Mouse (Mus musculus): ENCODE data around the gene Tnpo1.

Gene Tnpo1

GRCm38 (mm10) chr13:98924897-98925485 lies 1.2 kb downstream of the Tnpo1 start:
- DNase-seq: no peak

GRCm38 (mm10) chr13:98922806-98923205 lies 3.4 kb downstream of the Tnpo1 start:
- no peak for DNase-seq

GRCm38 (mm10) chr13:98921276-98921675 lies 4.9 kb downstream of the Tnpo1 start:
- no peak for DNase-seq

DNA sequence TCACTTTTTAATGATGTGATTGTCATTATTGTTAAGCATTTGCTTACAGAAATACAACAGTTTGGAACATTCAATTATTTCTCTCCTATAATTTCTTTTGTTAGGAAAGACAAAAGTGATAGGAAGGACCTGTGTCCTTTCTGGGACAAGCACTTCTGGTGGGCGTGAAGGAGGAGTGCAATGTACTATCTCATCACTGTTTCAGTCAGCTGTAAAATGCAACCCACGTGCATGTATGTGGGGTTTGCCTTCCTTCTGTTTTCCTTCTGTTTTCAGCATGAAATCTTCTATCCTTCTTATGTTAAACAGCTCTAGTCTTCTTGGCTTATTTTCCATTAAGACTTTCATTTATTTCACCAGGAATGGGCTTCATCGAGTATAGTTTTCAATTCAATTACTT lies 5.9 kb downstream of the Tnpo1 start:
- no peak for DNase-seq

DNA sequence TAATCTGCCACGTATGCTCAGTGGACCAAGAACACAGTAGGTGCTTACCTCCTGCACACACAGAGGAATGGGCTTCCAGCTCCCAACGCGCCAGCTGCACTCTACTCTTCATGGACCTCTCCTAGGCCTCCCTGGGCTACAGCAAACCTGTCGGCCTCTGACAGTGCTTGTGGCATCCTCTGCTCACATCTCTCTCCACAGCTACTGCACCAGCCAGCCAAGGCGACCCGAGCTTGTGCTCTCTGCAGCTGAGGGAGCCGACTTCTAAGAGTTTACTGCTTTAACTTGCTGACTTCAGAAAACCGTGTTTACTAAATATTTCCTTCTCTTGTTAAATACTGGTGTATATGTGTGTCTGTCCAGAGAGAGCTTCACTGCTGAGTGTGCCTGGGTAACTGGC lies 6.5 kb downstream of the Tnpo1 start:
- DNase-seq: no peak

DNA sequence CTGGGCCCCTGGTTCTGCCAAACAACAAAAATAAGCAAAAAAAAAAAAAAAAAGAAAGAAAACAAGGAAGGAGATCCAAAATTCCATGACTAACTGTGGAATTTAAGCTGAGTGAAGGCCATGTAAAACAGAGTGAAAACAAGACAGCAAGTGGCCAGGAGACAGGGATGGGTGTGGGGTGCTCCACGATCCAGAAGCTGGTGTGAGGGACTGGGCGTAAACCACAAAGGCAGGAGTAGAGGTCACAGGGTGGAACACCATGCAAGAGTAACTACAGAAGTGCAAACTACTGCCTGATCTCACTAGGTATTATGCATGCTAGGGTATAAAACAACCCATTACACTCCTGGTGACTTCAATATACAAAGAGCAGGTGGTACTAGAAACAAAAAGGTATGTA lies 8.3 kb downstream of the Tnpo1 start:
- no peak for DNase-seq

DNA sequence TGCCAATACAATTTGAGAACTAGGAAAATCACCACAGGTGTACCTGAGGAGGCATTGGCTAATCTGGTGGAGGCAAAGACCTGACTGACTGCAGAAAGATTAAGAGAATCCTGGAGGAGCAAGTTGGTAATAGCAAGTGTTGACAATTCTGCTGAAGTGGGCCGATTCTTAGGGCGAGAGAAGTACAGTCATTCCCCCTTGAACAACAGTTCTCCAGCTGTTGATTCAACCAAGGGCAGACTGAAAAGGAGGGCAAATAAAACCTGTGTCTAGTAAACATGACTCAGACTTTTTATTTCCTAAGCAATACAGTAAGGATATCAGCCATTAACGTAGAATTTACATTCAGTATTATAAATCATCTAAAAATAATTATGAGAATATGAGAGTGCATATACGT lies 10.6 kb downstream of the Tnpo1 start:
- no peak for DNase-seq

DNA sequence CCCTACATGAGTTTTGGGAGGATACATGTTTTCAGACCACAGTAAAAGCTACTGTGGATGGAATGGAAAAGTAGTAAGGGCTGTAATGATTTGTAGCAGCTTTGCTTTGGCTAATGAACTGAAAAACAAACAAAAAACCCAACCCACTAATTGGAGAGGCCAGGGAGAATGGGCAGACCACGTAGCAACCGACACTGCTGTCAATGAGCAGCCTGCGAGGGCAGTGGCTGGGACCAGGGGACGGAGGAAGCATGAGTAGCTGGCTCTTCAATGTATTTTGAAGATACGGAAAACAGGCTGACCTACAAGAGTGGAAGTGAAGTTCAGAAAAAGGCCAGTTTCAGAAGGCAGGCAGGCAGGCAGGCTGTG lies 11.4 kb downstream of the Tnpo1 start:
- no peak for DNase-seq

GRCm38 (mm10) chr13:98914010-98914843 lies 12.0 kb downstream of the Tnpo1 start:
- no peak for DNase-seq

DNA sequence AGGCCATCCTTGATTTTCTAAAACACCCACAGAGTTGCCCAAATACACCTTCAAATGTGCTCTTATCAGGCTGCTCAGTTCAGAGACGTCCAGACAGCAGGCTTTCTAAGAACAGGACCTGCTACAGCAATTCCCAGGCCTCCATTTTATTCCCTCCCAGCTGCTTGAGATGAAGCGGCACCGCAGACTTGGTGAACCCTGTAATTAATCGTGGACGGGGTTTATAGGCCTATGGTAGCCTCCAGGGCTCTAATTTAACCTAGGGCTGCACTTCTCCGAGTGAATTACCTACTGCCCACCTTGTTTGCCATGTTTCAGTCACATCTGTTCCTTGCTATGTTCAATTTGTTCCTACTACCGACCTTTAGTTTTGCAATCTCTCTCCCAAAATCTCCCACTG lies 13.0 kb downstream of the Tnpo1 start:
- DNase-seq: no peak

GRCm38 (mm10) chr13:98912602-98913001 lies 13.6 kb downstream of the Tnpo1 start:
- DNase-seq: no peak

DNA sequence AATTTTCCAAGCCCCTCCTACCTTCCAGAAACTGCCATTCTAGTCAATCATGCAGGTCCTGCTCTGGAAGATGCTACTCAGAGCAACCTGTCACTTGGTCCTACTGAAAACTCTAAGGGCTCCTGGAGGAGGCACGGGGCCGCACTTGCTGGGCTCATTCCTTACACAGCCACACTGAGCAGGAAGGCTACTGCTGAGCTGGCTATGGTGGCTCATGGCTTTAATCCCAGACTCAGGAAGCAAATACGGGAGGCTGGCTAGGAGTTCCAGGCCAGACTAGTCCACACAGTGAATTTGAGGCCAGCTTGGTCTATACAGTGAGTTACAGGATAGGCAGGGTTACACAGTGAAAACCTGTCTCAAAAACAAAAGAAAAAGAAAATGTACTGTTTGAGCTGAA lies 15.4 kb downstream of the Tnpo1 start:
- DNase-seq: no peak

- DNase-seq: no peak
Observed at GRCm38 (mm10) chr13:98904608-98905007, 21.6 kb downstream of the Tnpo1 start.

GRCm38 (mm10) chr13:98902366-98903025 lies 23.7 kb downstream of the Tnpo1 start:
- no peak for DNase-seq

DNA sequence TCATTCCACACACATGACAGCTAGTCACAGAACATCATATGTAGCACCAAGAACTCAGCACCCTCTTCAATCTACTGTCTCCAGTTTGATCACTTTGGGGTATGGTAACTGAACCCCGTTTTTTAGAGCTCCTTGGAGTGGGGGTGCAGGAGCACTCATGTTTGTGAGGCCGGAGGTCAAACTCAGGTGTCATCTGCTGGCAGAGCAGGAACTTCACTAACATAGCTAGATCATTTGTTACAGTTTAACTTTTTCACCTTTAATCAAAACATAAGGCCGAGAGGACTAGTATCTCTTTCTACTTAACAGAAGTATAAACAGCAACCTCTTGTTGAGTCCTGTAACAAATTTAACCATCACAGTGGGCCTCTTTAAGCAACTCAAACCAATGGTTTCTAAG lies 26.6 kb downstream of the Tnpo1 start:
- DNase-seq: no peak

DNA sequence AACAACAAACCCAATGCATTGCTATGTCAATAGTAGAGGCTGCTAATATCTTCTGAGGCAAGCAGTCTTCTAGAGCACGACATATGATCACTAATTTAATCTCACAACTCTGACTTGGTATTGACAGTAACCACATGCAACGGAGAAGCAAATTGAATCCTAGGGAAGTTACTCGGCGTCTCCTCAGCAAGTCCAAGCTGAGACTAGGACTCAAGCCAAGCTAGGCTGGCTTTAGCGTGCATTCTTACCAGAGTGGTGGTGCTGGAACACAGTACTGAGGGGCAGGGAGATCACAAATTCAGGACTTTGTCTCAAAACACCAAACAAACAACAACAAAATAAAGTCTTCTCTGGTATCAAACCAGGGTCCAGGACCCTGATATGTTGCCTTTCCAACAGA lies 28.6 kb downstream of the Tnpo1 start:
- DNase-seq: no peak

GRCm38 (mm10) chr13:98896434-98897126 lies 29.6 kb downstream of the Tnpo1 start:
- DNase-seq: no peak

DNA sequence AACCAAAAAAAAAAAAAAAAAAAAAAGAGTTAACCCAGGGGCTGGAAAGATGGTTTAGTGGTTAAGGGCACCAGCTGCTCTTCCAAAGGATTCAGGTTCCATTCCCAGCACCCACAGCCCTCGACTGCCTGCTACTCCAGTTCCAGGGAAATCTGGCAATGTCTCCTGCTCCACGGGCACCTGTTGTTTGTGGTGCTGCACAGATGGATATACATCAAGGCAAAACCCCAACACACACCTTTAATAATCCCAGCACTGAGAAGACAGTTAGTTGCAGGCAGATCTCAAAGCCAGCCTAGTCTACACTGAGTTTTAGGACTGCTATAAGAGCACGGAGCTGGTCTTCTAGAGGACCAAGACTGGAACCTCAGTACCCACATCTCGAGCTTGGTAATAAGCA lies 30.2 kb downstream of the Tnpo1 start:
- no peak for DNase-seq

GRCm38 (mm10) chr13:98894900-98895299 lies 31.3 kb downstream of the Tnpo1 start:
- no peak for DNase-seq

GRCm38 (mm10) chr13:98891443-98891842 lies 34.7 kb downstream of the Tnpo1 start:
- DNase-seq: no peak

- DNase-seq: peak; percentile 90
Observed at GRCm38 (mm10) chr13:98890871-98891219, 35.3 kb downstream of the Tnpo1 start.

DNA sequence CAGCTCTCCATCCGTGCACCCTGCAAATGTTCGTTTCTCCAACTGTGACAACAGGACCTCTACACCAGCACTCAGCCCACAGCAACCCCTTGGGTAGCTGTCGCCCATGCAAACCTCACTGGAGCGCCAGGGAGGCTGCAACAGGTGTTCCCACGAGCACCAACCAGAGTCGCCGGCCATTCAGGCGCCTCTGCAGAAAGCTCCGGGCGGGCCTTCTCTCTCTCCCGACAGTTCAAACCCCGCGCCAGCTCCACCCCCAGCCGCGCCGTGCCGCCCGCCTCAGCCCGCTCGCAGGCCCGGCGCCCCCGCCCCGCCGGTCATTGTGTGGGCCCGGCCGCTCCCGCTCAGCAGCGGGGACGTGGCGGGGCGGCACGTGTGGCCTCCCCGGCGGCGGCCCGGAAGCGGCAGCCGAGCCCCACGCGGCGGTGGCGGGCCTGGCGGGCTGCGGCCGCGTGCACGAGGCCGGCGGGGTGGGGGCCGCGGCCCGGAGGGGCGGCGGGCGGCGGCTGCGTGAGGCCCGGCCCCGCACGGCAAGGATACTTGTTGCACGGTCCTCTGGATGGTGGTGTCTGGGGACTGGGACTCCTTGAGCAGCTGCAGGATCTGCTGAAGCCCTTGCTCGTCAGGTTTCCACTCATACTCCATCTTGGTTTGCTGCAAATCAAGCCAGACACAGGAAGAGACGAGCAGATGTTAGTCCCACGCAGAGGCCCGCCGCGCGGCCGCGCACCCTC lies 35.9 kb downstream of the Tnpo1 start:
- DNase-seq: peak; percentile 79

- no peak for DNase-seq
Observed at GRCm38 (mm10) chr13:98889211-98889610, 37.0 kb downstream of the Tnpo1 start.

All from kidney, postnatal 10 days (tissue).